Mouse (Mus musculus) urinary bladder, postnatal 10 days (tissue): ENCODE data around the gene Tstd2.

ENCODE experiments used
- DNase-seq: peaks from one replicate; pipeline ENCODE4 v3.0.0; 2022; ENCODE audit warnings: low spot score

The Tstd2 gene

GRCm38 (mm10) chr4:46119514-46120094 is 18.9 kb downstream of the Tstd2 start:
- DNase-seq = no peak

- no peak for DNase-seq
These were observed 21.0 kb downstream of the Tstd2 start for GRCm38 (mm10) chr4:46117536-46117935.

GRCm38 (mm10) chr4:46116544-46117175 is 21.8 kb downstream of the Tstd2 start:
- no peak for DNase-seq

GRCm38 (mm10) chr4:46115308-46115707 is 23.2 kb downstream of the Tstd2 start:
- DNase-seq = no peak

- DNase-seq = no peak
These were observed 27.1 kb downstream of the Tstd2 start for GRCm38 (mm10) chr4:46111361-46111760.

- DNase-seq = no peak
These were observed 28.4 kb downstream of the Tstd2 start for GRCm38 (mm10) chr4:46110084-46110483.

- DNase-seq = no peak
These were observed 36.3 kb downstream of the Tstd2 start for GRCm38 (mm10) chr4:46102078-46102769.

GRCm38 (mm10) chr4:46101211-46101711 is 37.2 kb downstream of the Tstd2 start:
- DNase-seq = no peak

GRCm38 (mm10) chr4:46100539-46100938 is 38.0 kb downstream of the Tstd2 start:
- DNase-seq = no peak

GRCm38 (mm10) chr4:46099132-46099531 is 39.4 kb downstream of the Tstd2 start:
- DNase-seq = no peak

- DNase-seq = no peak
These were observed 40.9 kb downstream of the Tstd2 start for GRCm38 (mm10) chr4:46097591-46097990.

GRCm38 (mm10) chr4:46096546-46096945 is 41.9 kb downstream of the Tstd2 start:
- DNase-seq = no peak

GRCm38 (mm10) chr4:46095826-46096159 is 42.7 kb downstream of the Tstd2 start:
- DNase-seq = no peak

GRCm38 (mm10) chr4:46094916-46095825 is 43.3 kb downstream of the Tstd2 start:
- no peak for DNase-seq

- DNase-seq = no peak
These were observed 45.9 kb downstream of the Tstd2 start for GRCm38 (mm10) chr4:46092429-46093076.

GRCm38 (mm10) chr4:46089524-46090125 is 48.9 kb downstream of the Tstd2 start:
- DNase-seq = no peak

GRCm38 (mm10) chr4:46087852-46088251 is 50.6 kb downstream of the Tstd2 start:
- no peak for DNase-seq

- no peak for DNase-seq
These were observed 51.1 kb downstream of the Tstd2 start for GRCm38 (mm10) chr4:46087427-46087771.

- no peak for DNase-seq
These were observed 51.6 kb downstream of the Tstd2 start for GRCm38 (mm10) chr4:46086718-46087426.

GRCm38 (mm10) chr4:46085223-46085811 is 53.2 kb downstream of the Tstd2 start:
- DNase-seq = no peak
